Mouse (Mus musculus) A20 (cell line): Measurements from ENCODE around the gene Dst.
"Not testable (repeated sequence)": the region's sequence is repeated elsewhere in the genome, so short reads cannot be mapped to it uniquely, and the experiment has no call there.

ENCODE experiments used
- DNase-seq: peaks from one replicate; pipeline ENCODE4 v3.0.0-alpha.2; 2011; ENCODE audit warnings: low read depth, low spot score

Dst gene

DNA sequence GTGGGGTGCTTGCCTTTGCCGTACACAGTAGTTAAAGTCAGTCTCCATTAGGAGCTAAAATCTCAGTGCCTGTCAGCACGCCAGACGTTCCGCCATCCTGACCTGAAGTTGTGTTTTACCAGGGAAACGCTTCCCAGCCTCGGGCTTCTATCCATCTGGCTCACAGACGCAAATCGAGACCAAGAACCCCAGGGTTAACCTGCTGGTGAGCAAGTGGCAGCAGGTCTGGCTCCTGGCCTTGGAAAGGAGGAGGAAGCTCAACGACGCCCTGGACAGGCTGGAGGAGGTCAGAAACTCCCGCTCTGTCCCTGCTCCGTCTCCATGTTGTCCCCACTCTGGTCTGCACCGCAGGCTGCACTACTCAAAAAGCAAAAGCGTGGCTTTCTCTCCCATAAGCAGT is 385.2 kb downstream of the Dst start:
- no peak for DNase-seq

DNA sequence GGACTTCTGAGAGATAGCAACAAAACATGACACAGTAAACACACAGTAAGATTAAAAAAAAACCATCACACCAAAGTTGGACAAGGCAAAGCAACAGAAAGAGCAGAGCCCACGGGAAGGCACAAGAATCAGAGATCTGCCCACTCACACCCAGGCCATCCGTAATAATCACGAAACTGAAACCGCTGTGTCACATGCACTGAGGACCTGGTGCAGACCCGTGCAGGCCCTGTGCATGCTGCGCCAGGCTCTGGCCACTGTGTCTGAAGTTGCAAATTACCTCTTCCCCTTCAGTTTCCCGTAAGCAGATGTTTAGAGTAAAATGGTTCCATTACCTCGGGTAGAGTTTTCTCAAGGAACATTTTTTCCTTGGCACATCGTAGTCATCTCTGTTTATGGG is 389.6 kb downstream of the Dst start:
- peak; percentile 60 for DNase-seq

DNA sequence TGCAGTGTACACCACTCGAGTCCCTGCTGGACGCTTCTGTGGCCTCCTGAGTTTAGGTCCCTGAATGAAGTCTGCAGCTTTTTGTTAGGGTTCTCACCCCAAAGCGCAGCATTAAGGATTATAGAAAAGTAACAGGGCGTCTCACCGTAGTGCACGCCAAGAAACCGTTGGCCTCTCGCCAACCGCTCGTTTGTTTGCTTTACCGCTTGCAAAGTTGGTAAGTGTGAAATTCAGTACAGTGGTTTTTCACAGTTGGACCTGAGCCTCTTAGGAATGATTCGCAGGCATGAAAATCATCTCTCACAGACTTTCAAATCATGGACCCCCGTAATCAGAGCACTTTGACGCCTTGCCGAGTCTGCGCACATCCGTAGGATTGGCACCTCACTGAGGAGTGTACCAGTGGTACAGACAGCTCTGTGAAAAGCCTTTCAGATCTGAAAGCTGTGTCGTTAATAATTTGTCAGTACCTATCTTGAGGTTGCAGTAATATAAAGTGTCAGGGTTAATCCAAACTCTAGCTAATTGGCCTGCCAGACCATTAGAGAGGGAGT is 390.7 kb downstream of the Dst start:
- DNase-seq, result no peak

- no peak for DNase-seq
Measured at GRCm38 (mm10) chr1:34299507-34299906, 391.5 kb downstream of the Dst start.

DNA sequence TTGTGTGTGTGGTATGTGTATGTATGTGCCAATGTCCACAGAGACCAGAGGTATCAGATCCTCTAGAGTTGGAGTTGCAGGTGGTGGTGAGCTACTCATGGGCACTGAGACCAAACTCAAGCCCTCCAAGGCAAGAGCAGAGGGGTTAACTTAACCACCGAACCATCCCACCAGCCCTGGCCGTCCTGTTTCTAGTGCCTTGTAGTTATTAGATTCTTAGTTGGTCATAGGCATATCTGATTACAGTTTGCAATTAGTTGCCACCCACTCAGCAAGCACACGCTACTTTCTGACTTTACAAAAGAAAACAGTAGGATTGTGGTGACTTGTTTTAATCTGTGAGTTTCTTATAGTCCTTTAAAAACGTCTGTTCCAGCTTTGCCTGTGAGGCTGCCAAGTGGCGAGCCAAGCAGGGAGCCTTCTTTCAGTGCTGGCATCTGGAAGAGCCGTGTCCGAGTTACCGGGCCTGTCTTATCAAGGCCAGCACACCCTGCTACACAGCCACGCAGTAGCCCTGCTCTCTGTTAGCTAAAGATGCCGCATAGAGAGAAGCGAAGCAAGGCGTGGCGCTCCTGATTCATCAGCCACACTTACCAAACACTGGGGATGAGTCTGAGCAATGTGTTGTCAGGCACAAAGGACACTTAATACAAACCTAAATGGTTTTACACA is 392.4 kb downstream of the Dst start:
- no peak for DNase-seq

DNA sequence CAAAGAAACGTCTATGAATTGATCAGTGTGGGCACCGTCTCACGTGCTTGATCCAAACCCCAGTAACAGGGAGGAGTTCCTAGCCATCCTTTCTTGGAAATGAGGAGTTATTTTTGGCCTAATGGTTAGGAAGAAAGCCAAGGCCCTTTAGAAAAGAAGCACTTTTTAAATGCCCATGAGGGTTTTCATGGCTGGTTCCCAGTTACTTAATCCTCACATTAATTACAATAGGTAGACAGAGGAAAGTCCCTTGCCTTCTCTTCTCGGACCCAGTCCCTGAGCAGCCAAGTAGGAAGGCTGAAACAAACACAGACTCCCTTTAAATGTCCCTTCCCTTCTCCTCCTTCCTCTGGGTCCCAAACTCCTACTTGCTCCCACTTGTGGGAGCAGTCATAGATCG is 396.2 kb downstream of the Dst start:
- no peak for DNase-seq

GRCm38 (mm10) chr1:34306741-34307140 is 398.7 kb downstream of the Dst start:
- DNase-seq, result no peak

DNA sequence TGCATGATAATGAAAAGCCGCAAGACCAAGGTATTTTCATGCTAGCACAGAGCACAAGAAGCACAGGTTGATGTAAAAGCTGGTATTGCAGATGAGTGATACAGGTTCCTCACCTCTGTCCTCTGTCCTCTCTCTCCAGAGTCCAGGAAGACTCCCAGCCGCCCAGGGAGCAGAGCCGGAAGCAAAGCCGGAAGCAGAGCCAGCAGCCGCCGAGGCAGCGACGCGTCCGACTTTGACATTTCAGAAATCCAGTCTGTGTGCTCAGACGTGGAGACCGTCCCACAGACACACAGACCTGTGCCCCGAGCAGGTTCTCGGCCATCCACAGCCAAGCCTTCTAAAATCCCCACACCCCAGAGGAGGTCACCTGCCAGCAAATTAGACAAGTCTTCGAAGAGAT is 399.2 kb downstream of the Dst start:
- DNase-seq, result no peak

DNA sequence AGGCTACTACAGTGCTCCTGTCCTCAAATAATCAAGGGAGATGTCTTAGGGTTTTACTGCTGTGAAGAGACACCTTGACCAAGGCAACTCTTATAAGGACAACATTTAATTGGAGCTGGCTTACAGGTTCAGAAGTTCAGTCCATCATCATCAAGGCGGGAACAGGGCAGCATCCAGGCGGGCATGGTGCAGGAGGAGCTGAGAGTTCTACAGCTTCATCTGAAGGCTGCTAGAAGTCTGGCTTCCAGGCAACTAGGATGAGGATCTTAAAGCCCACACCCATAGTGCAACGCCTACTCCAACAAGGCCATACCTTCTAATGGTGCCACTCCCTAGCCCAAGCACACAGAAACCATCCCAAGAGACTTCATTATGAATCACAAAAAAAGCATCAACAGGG is 400.8 kb downstream of the Dst start:
- DNase-seq, result not testable (repeated sequence)

DNA sequence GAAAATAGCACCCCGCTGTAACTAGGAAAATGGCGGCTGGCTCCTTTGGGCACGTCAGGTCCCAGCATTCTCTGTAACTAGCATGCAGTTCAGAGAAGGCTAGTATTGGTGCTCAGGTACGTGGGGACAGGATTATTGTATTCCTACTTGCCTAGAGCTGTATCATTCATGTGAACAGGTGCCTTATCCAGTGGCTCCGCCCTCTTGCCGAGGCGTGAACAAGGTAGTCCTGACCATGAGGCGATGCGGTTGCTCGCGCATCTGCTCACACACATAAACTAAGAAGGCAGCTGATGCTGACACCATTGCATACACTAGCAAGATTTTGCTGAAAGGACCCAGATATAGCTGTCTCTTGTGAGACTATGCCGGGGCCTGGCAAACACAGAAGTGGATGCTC is 401.4 kb downstream of the Dst start:
- no peak for DNase-seq

GRCm38 (mm10) chr1:34310532-34311250 is 402.7 kb downstream of the Dst start:
- no peak for DNase-seq

DNA sequence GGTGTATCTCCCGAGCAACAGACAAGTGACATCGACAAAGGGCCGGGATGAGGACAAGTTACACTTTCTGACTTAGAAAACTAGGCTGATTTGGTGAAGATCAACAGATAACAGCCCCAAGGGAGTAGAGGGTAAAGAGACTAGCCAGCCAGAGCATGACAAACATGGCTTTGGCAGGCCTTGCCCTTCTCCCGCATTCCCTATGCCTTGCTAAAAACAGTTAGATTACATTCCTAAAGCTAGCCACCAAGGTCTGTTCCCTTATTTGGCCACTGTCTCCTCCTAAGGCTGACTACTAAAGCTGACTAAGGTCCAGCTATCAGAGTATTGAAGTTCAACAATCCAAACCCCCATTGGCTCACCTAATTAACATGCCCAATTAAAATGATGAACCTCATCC is 404.8 kb downstream of the Dst start:
- no peak for DNase-seq

- no peak for DNase-seq
Measured at GRCm38 (mm10) chr1:34315381-34315780, 407.4 kb downstream of the Dst start.

DNA sequence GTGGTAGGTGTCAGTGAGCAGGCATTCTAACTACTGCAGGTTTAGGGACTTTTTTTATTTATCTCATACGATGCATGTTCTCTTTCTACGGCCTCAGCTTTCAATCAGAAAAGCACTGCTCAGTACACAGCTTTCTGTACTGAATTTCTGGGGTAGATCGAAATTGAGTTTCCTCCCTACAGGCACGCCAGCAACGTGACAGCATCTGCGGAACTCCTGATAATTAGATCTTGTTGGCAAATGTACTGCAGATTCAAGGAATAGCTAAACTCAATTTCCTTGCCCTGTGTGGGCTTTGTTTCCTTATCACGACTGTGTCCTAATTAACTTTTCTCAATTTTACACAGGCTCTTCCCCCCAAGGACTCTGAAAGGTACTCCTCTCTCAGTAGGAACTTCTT is 416.2 kb downstream of the Dst start:
- no peak for DNase-seq

- no peak for DNase-seq
Measured at GRCm38 (mm10) chr1:34328606-34329005, 420.6 kb downstream of the Dst start.

GRCm38 (mm10) chr1:34331767-34332166 is 423.7 kb downstream of the Dst start:
- DNase-seq, result no peak
